Mouse (Mus musculus) stomach, postnatal 0 days (tissue): Measurements from ENCODE around the gene Arid3a.

Experiments used
- CTCF ChIP-seq: IDR thresholded peaks from 2 replicates; pipeline ENCODE4 v1.5.1; 2016; ENCODE audit warnings: antibody characterized with exemption, low read depth, mild to moderate bottlenecking, moderate library complexity
- EP300 ChIP-seq: optimal IDR thresholded peaks from 2 replicates; pipeline ENCODE3; 2016; ENCODE audit warnings: antibody characterized with exemption

GRCm38 (mm10) chr10:79927324-79928029 lies 634 bp downstream of the Arid3a start:
- TF ChIP-seq CTCF (no peak; the same call in none of the 2 replicates), EP300 (no peak)
